Mouse (Mus musculus) intestine, embryonic 16.5 days (tissue): ENCODE measurements around the gene Ascl3. TPM values are rescaled to one million over a fixed set of nuclear protein-coding genes. Genes with fewer than 3 reads are reported as not detected.
A peak's percentile ranks its signal among the peaks of the same experiment; 100 is the strongest.

Experiments used
- ATAC-seq: fragments of 200-750 bp; cut with Nextera tagmentation; 2 replicates; pipeline ENCODE4 v1.8.0; 2017; ENCODE audit warnings: moderate TSS enrichment, moderate library complexity
- H3K27ac ChIP-seq: fragments of 300-500 bp; sonication (generic); 2 replicates; pipeline ENCODE4 v1.5.1; 2014; ENCODE audit warnings: mild to moderate bottlenecking, low read length
- H3K27me3 ChIP-seq: fragments of 300-500 bp; sonication (generic); replicated peaks from 2 replicates; pipeline ENCODE4 v1.6.1; 2014; ENCODE audit warnings: low read length, control low read depth, mixed read lengths; ENCODE audit not compliant: control insufficient read depth, insufficient read depth
- H3K36me3 ChIP-seq: fragments of 300-500 bp; sonication (generic); 2 replicates; pipeline ENCODE4 v1.6.1; 2014; ENCODE audit warnings: low read length, control low read depth; ENCODE audit not compliant: control insufficient read depth, insufficient read depth
- H3K4me1 ChIP-seq: fragments of 300-500 bp; sonication (generic); 2 replicates; pipeline ENCODE4 v1.6.1; 2014; ENCODE audit warnings: low read length, control low read depth, mixed read lengths; ENCODE audit not compliant: control insufficient read depth, insufficient read depth
- H3K4me2 ChIP-seq: fragments of 300-500 bp; sonication (generic); 2 replicates; pipeline ENCODE4 v1.6.1; 2014; ENCODE audit warnings: low read depth, low read length, control low read depth
- H3K4me3 ChIP-seq: fragments of 300-500 bp; sonication (generic); 2 replicates; pipeline ENCODE4 v1.5.1; 2014; ENCODE audit warnings: mild to moderate bottlenecking, low read length
- H3K9ac ChIP-seq: fragments of 300-500 bp; sonication (generic); 2 replicates; pipeline ENCODE4 v1.6.1; 2014; ENCODE audit warnings: low read depth, low read length
- H3K9me3 ChIP-seq: fragments of 300-500 bp; sonication (generic); 2 replicates; pipeline ENCODE4 v1.6.1; 2016; ENCODE audit warnings: low read length, control low read depth; ENCODE audit not compliant: control insufficient read depth
- WGBS: fragments of 180-500 bp; shearing (Covaris S2); extraction: QIAGEN DNeasy Blood & Tissue Kit; methylation state at CpG from one replicate; pipeline ENCODE4 v1.1.7; 2014; 5-methylcytosine and 5-hydroxymethylcytosine counted together
- polyA plus RNA-seq: library from polyadenylated mRNA; unstranded; fragments of >200 nt; fragmentation: Nextera tagmentation; extraction: Ambion mirVana; gene quantifications from 2 replicates; pipeline ENCODE4 v1.2.1, GENCODE M21; 2015

The Ascl3 gene
- polyA plus RNA-seq, 1 experiment from 2014 or later: 0.33 TPM

DNA sequence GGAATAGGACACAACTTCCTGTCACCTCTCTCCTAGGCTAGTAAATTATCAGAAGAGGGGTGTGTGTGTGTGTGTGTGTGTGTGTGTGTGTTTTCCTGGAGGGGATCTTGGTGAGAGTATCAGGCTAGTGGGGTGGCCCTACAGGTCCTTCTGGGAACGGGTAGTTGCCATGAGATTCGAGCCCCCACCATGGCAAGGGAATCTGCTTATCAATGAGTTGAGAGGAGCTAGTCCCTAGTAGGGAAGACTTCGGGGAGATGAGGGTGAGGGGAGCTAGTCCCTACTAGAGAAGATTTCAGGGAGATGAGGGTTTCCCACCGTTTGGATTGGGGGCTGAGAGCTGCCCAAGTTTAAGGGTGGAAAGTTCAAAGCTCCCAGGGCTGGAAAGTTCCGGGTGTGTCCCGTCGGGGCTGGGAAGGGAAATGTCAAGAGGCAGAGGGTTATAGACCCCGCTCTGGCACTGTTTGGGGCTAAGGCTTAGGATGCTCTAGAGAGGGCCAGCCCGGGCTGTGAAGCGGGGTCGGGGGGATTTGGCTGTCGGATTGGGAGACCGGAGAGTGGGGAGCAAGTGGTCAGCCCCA lies 20.0 kb upstream of the Ascl3 start:
- peak overlapping the region; percentile 96 for H3K9ac ChIP-seq
- H3K36me3 ChIP-seq: no peaks in the 10 kb centered on the region; the same call in 1 of the 2 replicates
- H3K27me3 ChIP-seq: no peaks in the 10 kb centered on the region
- H3K9me3 ChIP-seq: no peaks in the 10 kb centered on the region
- peak overlapping the region; percentile 91 for H3K4me3 ChIP-seq
- H3K27ac ChIP-seq: peak overlapping the region; percentile 87
- H3K4me2 ChIP-seq: peak overlapping the region; percentile 88
- 4% methylated on average over 13 of the region's 13 CpGs for WGBS
- no peaks in the 10 kb centered on the region for H3K4me1 ChIP-seq
- ATAC-seq: no peak; the same call in none of the 2 replicates

DNA sequence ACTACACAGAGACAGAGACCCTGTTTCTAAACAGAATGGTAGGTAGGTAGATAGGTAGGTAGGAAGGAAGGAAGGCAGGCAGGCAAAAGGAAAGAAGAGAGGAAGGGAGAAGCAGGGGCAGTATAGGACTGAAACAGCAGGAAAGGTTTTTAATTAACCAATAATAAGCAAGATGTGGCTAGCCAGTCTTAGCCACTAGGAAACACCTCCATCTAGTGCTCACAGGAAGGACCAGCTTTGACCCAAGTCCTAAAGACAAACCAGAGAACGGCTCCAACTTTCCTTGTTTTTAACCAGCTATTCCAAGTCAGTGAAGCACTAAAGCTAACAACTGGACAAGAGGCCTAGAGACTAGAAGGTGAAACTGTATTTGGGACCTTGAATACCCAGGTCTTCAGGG lies 16.2 kb upstream of the Ascl3 start:
- ATAC-seq: no peak
- Histone ChIP-seq H3K4me3 (no peak overlapping the region), H3K4me1 (no peaks in the 10 kb centered on the region), H3K4me2 (no peak overlapping the region), H3K36me3 (peaks cover 3% of the 10 kb centered on the region), H3K27me3 (no peaks in the 10 kb centered on the region), H3K9me3 (no peaks in the 10 kb centered on the region), H3K9ac (no peak overlapping the region), H3K27ac (no peak overlapping the region)
- 35% methylated on average over 1 of the region's 1 CpGs for WGBS

DNA sequence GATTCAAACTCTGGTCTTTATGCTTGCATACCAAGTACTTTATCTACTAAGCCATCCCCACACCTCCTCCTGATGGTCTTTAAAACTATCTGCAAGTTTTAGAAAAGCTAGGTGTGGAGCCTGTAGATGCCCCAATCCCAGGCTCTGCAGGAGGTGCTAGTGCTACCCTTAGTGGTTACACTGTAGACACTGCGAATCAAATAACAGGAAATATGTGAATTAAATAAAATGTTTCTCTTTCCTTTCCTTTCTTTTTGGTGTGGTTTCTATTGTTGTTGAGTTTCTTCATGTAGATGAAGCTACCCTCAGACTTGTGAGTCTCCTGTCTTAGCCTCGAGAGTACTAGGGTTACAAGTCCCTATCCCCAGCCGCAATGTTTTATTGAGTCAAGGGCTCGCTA lies 10.2 kb upstream of the Ascl3 start:
- no peaks in the 10 kb centered on the region for H3K27me3 ChIP-seq
- no peak overlapping the region for H3K4me2 ChIP-seq
- WGBS: 90% methylated on average over 4 of the region's 4 CpGs
- no peak for ATAC-seq
- H3K27ac ChIP-seq: no peak overlapping the region
- H3K4me1 ChIP-seq: no peaks in the 10 kb centered on the region
- H3K4me3 ChIP-seq: no peak overlapping the region
- H3K9ac ChIP-seq: no peak overlapping the region
- H3K36me3 ChIP-seq: peaks cover 3% of the 10 kb centered on the region
- no peaks in the 10 kb centered on the region for H3K9me3 ChIP-seq

DNA sequence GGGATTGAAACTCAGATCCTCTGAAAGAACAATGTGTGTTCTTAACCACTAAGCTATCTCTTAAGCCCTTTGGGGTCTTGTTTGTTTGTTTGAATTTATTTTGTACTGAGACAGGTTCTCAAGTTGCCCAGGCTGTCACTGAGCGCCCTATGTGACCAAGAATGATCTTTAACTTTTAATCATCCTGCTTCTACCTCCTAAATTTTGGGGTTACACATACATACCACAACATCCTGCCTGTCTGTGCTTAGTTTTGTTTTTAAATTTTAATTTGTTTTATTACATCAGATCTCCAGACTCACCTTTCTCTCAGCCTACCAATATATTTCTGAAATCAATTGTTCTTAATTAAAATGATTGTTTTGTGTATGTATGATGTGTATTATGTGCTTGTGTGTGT lies 9.5 kb upstream of the Ascl3 start:
- Histone ChIP-seq H3K9ac (no peak overlapping the region), H3K27ac (no peak overlapping the region)

DNA sequence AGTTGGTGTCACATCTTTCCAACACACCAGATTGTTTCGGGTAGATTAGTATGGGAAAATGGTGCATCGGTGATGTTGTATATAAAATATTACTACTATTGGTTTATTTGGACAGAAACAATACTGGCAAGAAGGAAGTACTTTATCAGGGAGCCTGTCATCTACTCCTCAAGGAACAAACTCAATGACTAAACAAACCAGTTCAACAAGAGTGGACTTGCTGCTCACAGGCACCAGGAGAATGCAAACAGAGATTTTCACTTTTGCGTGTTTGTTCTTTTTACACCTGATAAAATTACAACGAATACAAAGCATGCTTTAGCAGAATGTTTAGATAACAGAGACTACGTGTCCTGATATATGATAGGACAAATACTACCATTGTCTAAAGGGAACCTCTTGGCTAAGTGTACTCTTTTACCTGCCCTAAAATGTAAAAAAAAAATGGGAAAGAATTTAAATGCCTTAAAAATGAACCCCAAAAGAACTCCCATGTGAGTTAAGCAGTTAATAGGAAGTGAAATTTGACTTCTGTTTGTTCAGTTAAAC lies 8.4 kb upstream of the Ascl3 start:
- Histone ChIP-seq H3K9ac (no peak overlapping the region), H3K4me3 (no peak overlapping the region), H3K4me1 (no peaks in the 10 kb centered on the region), H3K27ac (no peak overlapping the region), H3K27me3 (no peaks in the 10 kb centered on the region), H3K9me3 (no peaks in the 10 kb centered on the region), H3K4me2 (no peak overlapping the region), H3K36me3 (0 out of 2 replicates have a peak, but pooled peaks cover 3% of the 10 kb centered on the region)
- peak; percentile 77; the same call in 1 of the 2 replicates for ATAC-seq
- 46% methylated on average over 5 of the region's 5 CpGs for WGBS

More for the DNA sequence above, 9.5 kb upstream of the Ascl3 start:
- 97% methylated on average over 1 of the region's 1 CpGs for WGBS
- no peak overlapping the region for H3K4me3 ChIP-seq
- no peaks in the 10 kb centered on the region for H3K4me1 ChIP-seq
- H3K27me3 ChIP-seq: no peaks in the 10 kb centered on the region
- no peaks in the 10 kb centered on the region for H3K9me3 ChIP-seq
- H3K36me3 ChIP-seq: peaks cover 6% of the 10 kb centered on the region; the same call in 1 of the 2 replicates
- H3K4me2 ChIP-seq: no peak overlapping the region
- no peak for ATAC-seq

DNA sequence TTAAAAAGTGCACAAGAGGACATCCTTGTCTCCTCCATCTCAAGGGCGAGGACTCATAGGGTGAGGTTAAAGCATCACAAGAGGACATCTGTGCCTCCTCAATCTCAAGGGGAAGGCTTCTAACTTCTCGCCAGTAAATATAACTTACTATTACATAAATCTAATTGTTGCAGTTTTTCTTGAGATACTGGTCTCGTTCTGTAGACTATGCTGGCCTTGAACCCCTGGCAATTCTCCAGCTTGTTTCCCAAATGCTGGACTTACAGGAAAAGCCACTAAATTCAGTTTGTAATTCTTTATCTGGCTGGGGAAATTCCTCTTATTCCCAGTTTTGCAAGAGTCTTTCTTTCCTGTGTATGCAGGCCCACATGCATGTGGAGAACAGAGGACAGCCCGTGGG lies 3.3 kb upstream of the Ascl3 start:
- Histone ChIP-seq H3K36me3 (0 out of 2 replicates have a peak, but pooled peaks cover 3% of the 10 kb centered on the region), H3K27ac (no peak overlapping the region), H3K4me1 (0 out of 2 replicates have a peak, but pooled peaks cover 3% of the 10 kb centered on the region), H3K4me3 (no peak overlapping the region), H3K9ac (no peak overlapping the region), H3K4me2 (no peak overlapping the region), H3K9me3 (no peaks in the 10 kb centered on the region), H3K27me3 (no peaks in the 10 kb centered on the region)
- no peak for ATAC-seq
- WGBS: 70% methylated on average over 4 of the region's 4 CpGs

DNA sequence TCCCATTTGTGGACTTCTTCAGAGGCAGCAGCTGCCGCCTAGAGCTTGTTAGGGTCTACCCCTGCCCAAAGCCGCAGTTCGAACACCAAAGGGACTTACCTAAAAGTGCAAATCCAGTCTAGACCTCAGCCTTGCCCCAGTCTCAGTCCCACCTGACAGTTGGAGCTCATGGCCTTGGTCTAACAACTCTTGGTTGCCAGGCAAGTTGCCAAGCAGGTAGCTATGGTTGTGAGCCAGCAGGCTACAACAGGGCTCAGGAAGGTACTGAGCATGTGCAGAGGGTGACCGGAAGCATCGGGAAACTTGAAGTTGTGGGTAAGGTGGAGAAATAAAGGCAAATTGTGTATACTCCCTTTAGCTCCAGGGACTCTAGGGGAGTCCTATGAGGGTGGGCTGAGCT lies 7.8 kb downstream of the Ascl3 start, which contains the start of gene BC051019:
TSS of gene BC051019 (minus strand) at position 154 of the 400 bp plus-strand sequence.
- no peak within 1 kb of the TSS for H3K4me2 ChIP-seq
- no peak for ATAC-seq
- 91% methylated on average over 5 of the region's 5 CpGs for WGBS

DNA sequence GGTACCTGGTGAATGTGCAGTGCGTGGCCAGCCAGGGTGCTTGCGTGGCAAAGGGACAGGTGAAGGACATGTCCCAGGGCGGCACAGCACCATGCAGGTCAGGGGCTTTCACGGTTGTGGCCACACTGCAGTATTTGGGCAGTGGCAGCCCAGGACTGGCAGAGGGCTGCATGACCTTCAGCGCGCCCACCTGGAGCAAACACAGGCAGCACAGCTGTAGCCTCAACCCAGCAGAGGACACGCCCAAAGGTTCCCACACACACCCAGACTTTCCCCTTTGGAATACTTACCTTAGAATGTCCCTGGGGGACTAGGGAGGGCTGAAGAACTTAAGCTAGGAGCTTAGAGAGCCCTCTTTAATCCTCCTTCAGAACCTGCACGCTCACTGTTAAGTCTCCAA lies 8.4 kb downstream of the Ascl3 start:
- no peaks in the 10 kb centered on the region for H3K4me1 ChIP-seq
- no peaks in the 10 kb centered on the region for H3K27me3 ChIP-seq
- 84% methylated on average over 8 of the region's 8 CpGs for WGBS
- H3K4me2 ChIP-seq: no peak overlapping the region
- H3K36me3 ChIP-seq: no peaks in the 10 kb centered on the region
- ATAC-seq: no peak
- no peak overlapping the region for H3K27ac ChIP-seq
- H3K9me3 ChIP-seq: no peaks in the 10 kb centered on the region; the same call in 1 of the 2 replicates
- no peak overlapping the region for H3K4me3 ChIP-seq
- no peak overlapping the region for H3K9ac ChIP-seq

More for the DNA sequence above, 7.8 kb downstream of the Ascl3 start, which contains the start of gene BC051019:
- no peaks in the 10 kb centered on the region for H3K4me1 ChIP-seq
- H3K9ac ChIP-seq: no peak within 1 kb of the TSS
- no peaks in the 10 kb centered on the region; the same call in 1 of the 2 replicates for H3K9me3 ChIP-seq
- no peaks in the 10 kb centered on the region for H3K27me3 ChIP-seq
- no peak within 1 kb of the TSS for H3K4me3 ChIP-seq
- H3K27ac ChIP-seq: no peak within 1 kb of the TSS
- H3K36me3 ChIP-seq: no peaks in the 10 kb centered on the region

DNA sequence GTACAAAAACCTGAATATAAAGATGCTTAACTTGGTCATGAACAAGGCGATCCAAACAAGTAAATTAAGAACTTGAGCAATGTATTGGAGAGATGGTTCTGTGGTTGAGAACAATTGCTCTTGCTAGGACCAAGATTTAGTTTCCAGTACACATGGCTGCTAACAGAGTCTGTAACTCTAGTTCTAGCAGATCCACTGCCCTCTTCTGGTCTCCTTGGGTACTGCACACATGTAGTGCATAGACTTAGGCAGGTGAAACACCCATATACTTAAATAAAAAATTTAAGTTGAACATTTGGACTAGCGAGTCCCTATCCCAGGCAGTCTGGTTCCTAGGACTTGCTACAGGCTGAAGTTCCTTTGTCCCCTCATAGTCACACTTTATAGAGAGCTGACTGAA lies 8.9 kb downstream of the Ascl3 start:
- H3K4me2 ChIP-seq: no peak overlapping the region
- ATAC-seq: no peak
- no peaks in the 10 kb centered on the region; the same call in 1 of the 2 replicates for H3K9me3 ChIP-seq
- no peaks in the 10 kb centered on the region for H3K36me3 ChIP-seq
- WGBS: 99% methylated on average over 2 of the region's 2 CpGs
- no peak overlapping the region for H3K4me3 ChIP-seq
- no peaks in the 10 kb centered on the region for H3K4me1 ChIP-seq
- H3K9ac ChIP-seq: no peak overlapping the region
- H3K27ac ChIP-seq: no peak overlapping the region
- no peaks in the 10 kb centered on the region for H3K27me3 ChIP-seq
